Mouse (Mus musculus) MEL (cell line): ENCODE measurements around the gene Fam13c. TPM values are rescaled to one million over a fixed set of nuclear protein-coding genes. Genes with fewer than 3 reads are reported as not detected.

Experiments used
- DNase-seq: peaks from one replicate; pipeline ENCODE4 v3.0.0; 2011; ENCODE audit warnings: low read depth, low spot score
- H3K27ac ChIP-seq: 2 replicates; pipeline ENCODE4 v1.5.1; 2012; ENCODE audit warnings: low read depth, mild to moderate bottlenecking, control low read depth, low read length, moderate library complexity; ENCODE audit not compliant: control insufficient read depth
- H3K27me3 ChIP-seq, 2 experiments: fragments of 150-350 bp in 1 of 2; sonication (generic) in 1 of 2; 2 replicates each; pipeline ENCODE4 v1.6.1; 2012; ENCODE audit warnings: low read length in 2 of 2, mild to moderate bottlenecking in 2 of 2, improper control_type of control experiment in 1 of 2, moderate library complexity in 1 of 2; ENCODE audit not compliant: insufficient read depth in 2 of 2, control insufficient read depth in 1 of 2
- H3K36me3 ChIP-seq, 2 experiments: 2 replicates each; pipeline ENCODE4 v1.6.1; 2012 to 2014; ENCODE audit warnings: low read length in 2 of 2, improper control_type of control experiment in 1 of 2, inconsistent platforms in 1 of 2, mild to moderate bottlenecking in 1 of 2; ENCODE audit not compliant: insufficient read depth in 2 of 2, control insufficient read depth in 1 of 2
- H3K4me1 ChIP-seq, 2 experiments: fragments of 150-350 bp in 1 of 2; sonication (generic) in 1 of 2; 2 replicates each; pipeline ENCODE4 v1.6.1; 2012; ENCODE audit warnings: low read length in 2 of 2, improper control_type of control experiment in 1 of 2, mild to moderate bottlenecking in 1 of 2; ENCODE audit not compliant: insufficient read depth in 2 of 2, control insufficient read depth in 1 of 2
- H3K4me3 ChIP-seq, 2 experiments: fragments of 150-350 bp in 1 of 2; sonication (generic) in 1 of 2; 2 replicates each; pipeline ENCODE4 v1.5.1; 2012; ENCODE audit warnings: low read depth in 2 of 2, low read length in 2 of 2, mild to moderate bottlenecking in 2 of 2, moderate library complexity in 2 of 2, control low read depth in 1 of 2, improper control_type of control experiment in 1 of 2; ENCODE audit not compliant: control insufficient read depth in 1 of 2, insufficient read depth in 1 of 2
- H3K79me2 ChIP-seq: 2 replicates; pipeline ENCODE4 v1.6.1; 2012; ENCODE audit warnings: mild to moderate bottlenecking, low read length, moderate library complexity; ENCODE audit not compliant: control insufficient read depth, poor library complexity, insufficient read depth
- H3K9ac ChIP-seq: 2 replicates; pipeline ENCODE4 v1.6.1; 2012; ENCODE audit warnings: low read depth, mild to moderate bottlenecking, control low read depth, low read length, moderate library complexity; ENCODE audit not compliant: control insufficient read depth, poor library complexity, severe bottlenecking
- H3K9me3 ChIP-seq: fragments of 150-350 bp; sonication (generic); replicated peaks from 2 replicates; pipeline ENCODE4 v1.6.1; 2012; ENCODE audit warnings: mild to moderate bottlenecking, low read length, improper control_type of control experiment, moderate library complexity; ENCODE audit not compliant: insufficient read depth
- CTCF ChIP-seq, 3 experiments: IDR thresholded peaks in 2 of 3; conservative IDR thresholded peaks in 1 of 3; 2 replicates each; pipeline ENCODE4 v1.5.1; 2011 to 2012; ENCODE audit warnings: low read length in 3 of 3, low read depth in 2 of 3, mild to moderate bottlenecking in 2 of 3, improper control_type of control experiment in 1 of 3, inconsistent platforms in 1 of 3, mixed read lengths in 1 of 3, moderate library complexity in 1 of 3; ENCODE audit not compliant: control insufficient read depth in 1 of 3, insufficient read depth in 1 of 3, poor library complexity in 1 of 3, severe bottlenecking in 1 of 3
- ETS1 ChIP-seq: IDR thresholded peaks from 2 replicates; pipeline ENCODE4 v1.6.1; 2012; ENCODE audit warnings: low read depth, mild to moderate bottlenecking, inconsistent platforms, low read length, improper control_type of control experiment, moderate library complexity
- HCFC1 ChIP-seq: IDR thresholded peaks from 2 replicates; pipeline ENCODE4 v1.6.1; 2012; ENCODE audit warnings: low read depth, mild to moderate bottlenecking, inconsistent platforms, low read length, improper control_type of control experiment, moderate library complexity
- JUND ChIP-seq: IDR thresholded peaks from 2 replicates; pipeline ENCODE4 v1.6.1; 2011; ENCODE audit warnings: low read depth, mild to moderate bottlenecking, improper control_type of control experiment, low read length
- KAT2A ChIP-seq: conservative IDR thresholded peaks from 2 replicates; pipeline ENCODE4 v1.6.1; 2012; ENCODE audit warnings: low read depth, low read length, improper control_type of control experiment, inconsistent platforms
- MAX ChIP-seq: IDR thresholded peaks from 2 replicates; pipeline ENCODE4 v1.6.1; 2011; ENCODE audit warnings: low read length, improper control_type of control experiment
- MAZ ChIP-seq: IDR thresholded peaks from 2 replicates; pipeline ENCODE4 v1.6.1; 2012; ENCODE audit warnings: low read depth, mild to moderate bottlenecking, inconsistent platforms, low read length, improper control_type of control experiment
- MYB ChIP-seq: IDR thresholded peaks from 2 replicates; pipeline ENCODE4 v1.6.1; 2011; ENCODE audit warnings: mild to moderate bottlenecking, low read depth, low read length, improper control_type of control experiment
- POLR2A ChIP-seq, 2 experiments: IDR thresholded peaks; 2 replicates each; pipeline ENCODE4 v1.6.1; 2011 to 2012; ENCODE audit warnings: low read length in 2 of 2, mild to moderate bottlenecking in 2 of 2, control low read depth in 1 of 2, improper control_type of control experiment in 1 of 2, low read depth in 1 of 2, moderate library complexity in 1 of 2; ENCODE audit not compliant: control insufficient read depth in 1 of 2, insufficient read depth in 1 of 2, poor library complexity in 1 of 2
- POLR2AphosphoS2 ChIP-seq: IDR thresholded peaks from 2 replicates; pipeline ENCODE4 v1.6.1; 2011; ENCODE audit warnings: low read length, improper control_type of control experiment
- POLR2AphosphoS5 ChIP-seq: IDR thresholded peaks from 2 replicates; pipeline ENCODE4 v1.6.1; 2012; ENCODE audit warnings: low read depth, borderline replicate concordance, mild to moderate bottlenecking, inconsistent platforms, low read length, moderate library complexity, mixed read lengths
- RAD21 ChIP-seq: IDR thresholded peaks from 2 replicates; pipeline ENCODE4 v1.6.1; 2011; ENCODE audit warnings: mild to moderate bottlenecking, low read depth, low read length, improper control_type of control experiment
- RCOR1 ChIP-seq: IDR thresholded peaks from 2 replicates; pipeline ENCODE4 v1.6.1; 2012; ENCODE audit warnings: low read depth, mild to moderate bottlenecking, inconsistent platforms, low read length, improper control_type of control experiment
- USF2 ChIP-seq, 2 experiments: IDR thresholded peaks; 2 replicates each; pipeline ENCODE4 v1.6.1; 2011 to 2012; ENCODE audit warnings: improper control_type of control experiment in 2 of 2, low read length in 2 of 2, borderline replicate concordance in 1 of 2, inconsistent platforms in 1 of 2, low read depth in 1 of 2, mild to moderate bottlenecking in 1 of 2; ENCODE audit not compliant: insufficient read depth in 1 of 2
- ZC3H11A ChIP-seq: IDR thresholded peaks from 2 replicates; pipeline ENCODE4 v1.6.1; 2012; ENCODE audit warnings: low read depth, mild to moderate bottlenecking, inconsistent platforms, low read length, improper control_type of control experiment
- ZKSCAN1 ChIP-seq: IDR thresholded peaks from 2 replicates; pipeline ENCODE4 v1.6.1; 2012; ENCODE audit warnings: low read depth, mild to moderate bottlenecking, inconsistent platforms, low read length, improper control_type of control experiment, moderate library complexity
- polyA plus RNA-seq, 2 experiments: library from polyadenylated mRNA; stranded (reverse) in 1 of 2; unstranded in 1 of 2; fragments of >175 nt in 1 of 2; fragments of >200 nt in 1 of 2; gene quantifications; 2 replicates each; pipeline versions ENCODE4 v1.2.1 to v1.2.4; 2012; ENCODE audit warnings: low replicate concordance in 2 of 2, low read depth in 1 of 2; ENCODE audit not compliant: insufficient read length in 2 of 2, insufficient read depth in 1 of 2, missing spikeins in 1 of 2
- total RNA-seq: library from RNA; depleted of rRNA; stranded (reverse); fragments of 300-350 nt; gene quantifications from 2 replicates; pipeline ENCODE4 v1.2.3, GENCODE M21; 2012

Gene Fam13c
- total and polyA plus RNA-seq, 3 experiments, result not detected

DNA sequence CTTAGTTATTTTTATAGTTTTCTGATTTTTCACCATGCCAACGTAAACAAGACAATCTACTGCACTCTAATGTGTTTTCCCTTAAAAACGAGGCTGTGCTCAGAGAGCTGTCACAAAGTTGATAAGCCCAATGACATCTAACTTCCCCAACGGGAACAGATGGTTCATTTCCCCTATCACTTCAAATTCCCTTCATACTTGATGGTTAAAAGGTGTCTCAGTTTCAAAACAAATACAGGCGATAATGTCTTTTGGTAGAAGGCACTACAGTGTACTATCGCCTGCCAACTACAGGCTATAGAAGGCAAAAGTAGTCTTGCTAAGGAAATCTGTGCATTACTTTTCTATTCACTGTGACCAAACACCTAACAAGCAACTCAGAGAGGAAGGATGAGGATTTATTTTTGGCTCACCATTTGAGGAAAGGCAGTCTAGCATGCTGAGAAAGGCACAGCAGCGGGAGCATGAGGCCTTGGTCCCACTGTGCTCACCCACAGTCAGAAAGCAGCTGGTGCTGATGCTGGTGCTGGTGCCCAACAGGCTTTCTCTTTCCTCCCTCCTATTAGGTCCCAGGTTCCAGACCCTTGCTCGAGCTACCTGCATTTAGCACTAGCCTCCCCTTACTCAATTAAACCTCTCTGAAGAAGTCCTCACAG lies 141.4 kb downstream of the Fam13c start:
- no peak overlapping the region for H3K9ac ChIP-seq
- H3K27ac ChIP-seq, result no peak overlapping the region
- H3K4me1 ChIP-seq, result no peaks in the 10 kb centered on the region
- DNase-seq, result no peak
- H3K36me3 ChIP-seq, result no peaks in the 10 kb centered on the region
- H3K4me3 ChIP-seq, result no peak overlapping the region
- H3K27me3 ChIP-seq, result no peaks in the 10 kb centered on the region
- no peaks in the 10 kb centered on the region for H3K79me2 ChIP-seq
- no peaks in the 10 kb centered on the region for H3K9me3 ChIP-seq
- no peak for TF ChIP-seq USF2 (IDR thresholded peaks at IDR 0.05; ENCODE audit: borderline replicate concordance in 1 of 2, insufficient read depth in 1 of 2, low read depth in 1 of 2, low read length in 2 of 2)
- no peak for TF ChIP-seq ZC3H11A
- no peak for TF ChIP-seq POLR2AphosphoS2
- no peak for TF ChIP-seq POLR2AphosphoS5
- no peak for TF ChIP-seq KAT2A
- no peak for TF ChIP-seq MAZ
- no peak for TF ChIP-seq RAD21
- no peak for TF ChIP-seq RCOR1
- TF ChIP-seq JUND, result no peak
- no peak for TF ChIP-seq ZKSCAN1
- no peak for TF ChIP-seq POLR2A (IDR thresholded peaks at IDR 0.05; ENCODE audit: control insufficient read depth in 1 of 2, insufficient read depth in 1 of 2, low read depth in 1 of 2, low read length in 2 of 2, poor library complexity in 1 of 2)
- no peak for TF ChIP-seq HCFC1
- no peak for TF ChIP-seq MAX

DNA sequence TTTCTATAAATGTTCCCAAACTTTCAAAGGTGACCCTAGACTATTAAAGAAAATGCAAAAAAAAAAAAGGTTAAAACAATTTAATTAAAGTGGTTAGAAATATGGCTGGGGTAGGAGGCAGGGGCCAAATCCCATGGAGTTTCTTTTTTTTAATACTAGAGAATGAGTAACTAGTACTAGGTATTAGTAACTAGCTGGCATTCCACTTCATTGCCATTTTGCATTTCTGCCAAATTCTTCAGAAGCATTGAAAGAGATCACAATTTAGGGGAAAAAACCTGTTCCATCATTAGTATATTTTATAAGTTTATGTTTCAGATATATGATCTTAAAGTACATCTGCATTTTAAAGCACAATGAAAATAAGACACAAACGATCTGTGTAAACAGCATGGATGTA lies 143.9 kb downstream of the Fam13c start:
- TF ChIP-seq ETS1 (no peak), MAX (no peak), MYB (no peak), CTCF (IDR thresholded peaks at IDR 0.05 in 2 of 3, conservative IDR thresholded peaks at IDR 0.05 in 1 of 3; ENCODE audit: control insufficient read depth in 1 of 3, insufficient read depth in 1 of 3, low read depth in 2 of 3, low read length in 3 of 3, poor library complexity in 1 of 3, severe bottlenecking in 1 of 3) (no peak)
- Histone ChIP-seq H3K36me3 (no peaks in the 10 kb centered on the region), H3K27ac (no peak overlapping the region), H3K4me3 (no peak overlapping the region), H3K9me3 (no peaks in the 10 kb centered on the region), H3K27me3 (no peaks in the 10 kb centered on the region), H3K4me1 (no peaks in the 10 kb centered on the region), H3K9ac (no peak overlapping the region), H3K79me2 (no peaks in the 10 kb centered on the region)
- DNase-seq, result no peak
